Mouse (Mus musculus): ENCODE measurements around the gene Sorbs2.

Gene Sorbs2

GRCm38 (mm10) chr8:45682845-45683383 is 175.3 kb downstream of the Sorbs2 start:
- no peak for DNase-seq

- no peak for DNase-seq
These were observed 180.5 kb downstream of the Sorbs2 start for GRCm38 (mm10) chr8:45687942-45688695.

GRCm38 (mm10) chr8:45689611-45690207 is 182.1 kb downstream of the Sorbs2 start:
- no peak for DNase-seq

- DNase-seq, result no peak
These were observed 192.5 kb downstream of the Sorbs2 start for GRCm38 (mm10) chr8:45700100-45700499.

- DNase-seq, result no peak
These were observed 196.1 kb downstream of the Sorbs2 start for GRCm38 (mm10) chr8:45703700-45704101.

- no peak for DNase-seq
These were observed 201.5 kb downstream of the Sorbs2 start for GRCm38 (mm10) chr8:45709098-45709497.

- no peak for DNase-seq
These were observed 202.1 kb downstream of the Sorbs2 start for GRCm38 (mm10) chr8:45709734-45710133.

- DNase-seq, result no peak
These were observed 205.0 kb downstream of the Sorbs2 start for GRCm38 (mm10) chr8:45712610-45713009.

GRCm38 (mm10) chr8:45714806-45715205 is 207.2 kb downstream of the Sorbs2 start:
- no peak for DNase-seq

- no peak for DNase-seq
These were observed 207.9 kb downstream of the Sorbs2 start for GRCm38 (mm10) chr8:45715330-45716027.

GRCm38 (mm10) chr8:45719776-45720175 is 212.2 kb downstream of the Sorbs2 start:
- no peak for DNase-seq

- no peak for DNase-seq
These were observed 216.6 kb downstream of the Sorbs2 start for GRCm38 (mm10) chr8:45724204-45724603.

- DNase-seq, result no peak
These were observed 217.7 kb downstream of the Sorbs2 start for GRCm38 (mm10) chr8:45725321-45725720.

- no peak for DNase-seq
These were observed 222.3 kb downstream of the Sorbs2 start for GRCm38 (mm10) chr8:45729850-45730382.

GRCm38 (mm10) chr8:45730795-45731194 is 223.2 kb downstream of the Sorbs2 start:
- no peak for DNase-seq

GRCm38 (mm10) chr8:45734071-45734470 is 226.5 kb downstream of the Sorbs2 start:
- no peak for DNase-seq

- DNase-seq, result no peak
These were observed 229.7 kb downstream of the Sorbs2 start for GRCm38 (mm10) chr8:45737266-45737665.

- no peak for DNase-seq
These were observed 235.7 kb downstream of the Sorbs2 start for GRCm38 (mm10) chr8:45743326-45743725.

GRCm38 (mm10) chr8:45743739-45744138 is 236.2 kb downstream of the Sorbs2 start:
- no peak for DNase-seq

- DNase-seq, result no peak
These were observed 244.2 kb downstream of the Sorbs2 start for GRCm38 (mm10) chr8:45751512-45752502.

GRCm38 (mm10) chr8:45755482-45755881 is 247.9 kb downstream of the Sorbs2 start:
- no peak for DNase-seq

- no peak for DNase-seq
These were observed 248.4 kb downstream of the Sorbs2 start for GRCm38 (mm10) chr8:45755972-45756371.

All from cerebellum, adult 11-12 months (tissue).